Mouse (Mus musculus) ovary, adult 18-20 months (tissue): ENCODE measurements around the gene Tmc8.
"Not testable (repeated sequence)": the region's sequence is repeated elsewhere in the genome, so short reads cannot be mapped to it uniquely, and the experiment has no call there.

ENCODE experiments used
- DNase-seq: peaks from one replicate; pipeline ENCODE4 v3.0.0; 2022; ENCODE audit warnings: low spot score, mixed read lengths

The Tmc8 gene

GRCm38 (mm10) chr11:117825333-117826101, 43.6 kb downstream of the Tmc8 start, which contains the start of the genes Afmid and Tk1:
Gene Afmid, plus strand, starts transcription at chr11:117825924.
Gene Tk1, minus strand, starts transcription at chr11:117826092.
- peak; percentile 63 for DNase-seq

- no peak for DNase-seq
These were observed 44.3 kb downstream of the Tmc8 start for GRCm38 (mm10) chr11:117826164-117826563.

GRCm38 (mm10) chr11:117826916-117827315, 45.0 kb downstream of the Tmc8 start:
- no peak for DNase-seq

GRCm38 (mm10) chr11:117827386-117827785, 45.5 kb downstream of the Tmc8 start:
- DNase-seq, result no peak

GRCm38 (mm10) chr11:117828149-117828887, 46.4 kb downstream of the Tmc8 start:
- no peak for DNase-seq

GRCm38 (mm10) chr11:117828888-117829604, 47.2 kb downstream of the Tmc8 start:
- peak; percentile 50 for DNase-seq

- no peak for DNase-seq
These were observed 47.9 kb downstream of the Tmc8 start for GRCm38 (mm10) chr11:117829671-117830215.

GRCm38 (mm10) chr11:117830401-117830800, 48.5 kb downstream of the Tmc8 start:
- no peak for DNase-seq

- DNase-seq, result peak; percentile 32
These were observed 50.5 kb downstream of the Tmc8 start for GRCm38 (mm10) chr11:117832086-117832969.

GRCm38 (mm10) chr11:117833509-117833908, 51.6 kb downstream of the Tmc8 start:
- DNase-seq, result not testable (repeated sequence)

- no peak for DNase-seq
These were observed 52.2 kb downstream of the Tmc8 start for GRCm38 (mm10) chr11:117834086-117834485.

- no peak for DNase-seq
These were observed 54.4 kb downstream of the Tmc8 start for GRCm38 (mm10) chr11:117836306-117836705.

GRCm38 (mm10) chr11:117838572-117838971, 56.7 kb downstream of the Tmc8 start:
- DNase-seq, result no peak

- DNase-seq, result no peak
These were observed 57.1 kb downstream of the Tmc8 start for GRCm38 (mm10) chr11:117839021-117839420.

- no peak for DNase-seq
These were observed 59.0 kb downstream of the Tmc8 start for GRCm38 (mm10) chr11:117840910-117841309.
